Mouse (Mus musculus): Measurements from ENCODE around the gene Cfap45. TPM values are rescaled to one million over a fixed set of nuclear protein-coding genes. Genes with fewer than 3 reads are reported as not detected.

The Cfap45 gene
- polyA plus RNA-seq, 1 experiment: not detected

DNA sequence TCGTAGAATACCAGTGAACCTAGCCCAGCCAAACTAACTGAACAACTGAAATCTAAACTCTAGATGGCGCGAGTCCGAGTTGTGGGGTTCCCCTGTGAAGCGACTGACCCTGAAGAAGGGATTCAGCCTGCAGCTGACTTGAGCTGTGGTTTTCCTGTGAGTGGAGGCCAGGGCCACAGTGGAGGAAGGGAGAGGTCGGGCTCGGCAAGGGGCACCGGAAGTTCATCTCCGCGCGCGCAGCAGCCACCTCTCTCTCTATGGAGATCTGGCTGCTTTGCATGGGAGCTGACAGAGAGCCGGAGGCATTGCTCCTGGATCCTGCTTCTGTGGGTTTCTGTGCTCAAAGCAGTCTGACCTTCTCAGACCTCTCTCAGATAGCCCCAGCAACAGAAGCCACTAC is 7.6 kb upstream of the Cfap45 start:
- no peak overlapping the region for H3K4me2 ChIP-seq (ENCODE audit: low read depth)
- H3K79me2 ChIP-seq (ENCODE audit: control insufficient read depth, insufficient read depth): no peaks in the 10 kb centered on the region
- no peaks in the 10 kb centered on the region for H3K27me3 ChIP-seq (ENCODE audit: control insufficient read depth, insufficient read depth, insufficient read length)
- TF ChIP-seq REST (IDR thresholded peaks at IDR 0.05; ENCODE audit: insufficient read depth, insufficient read length) (no peak), TCF12 (IDR thresholded peaks at IDR 0.05; ENCODE audit: insufficient read depth, poor library complexity, severe bottlenecking) (no peak), MAX (IDR thresholded peaks at IDR 0.05; ENCODE audit: low read depth) (no peak), USF1 (IDR thresholded peaks at IDR 0.05; ENCODE audit: low read depth) (no peak), CEBPB (IDR thresholded peaks at IDR 0.05; ENCODE audit: insufficient read depth, poor library complexity, severe bottlenecking) (no peak), POLR2A (IDR thresholded peaks at IDR 0.05; ENCODE audit: insufficient read length, low read depth) (no peak), SRF (IDR thresholded peaks at IDR 0.05; ENCODE audit: control insufficient read depth, insufficient read length, low read depth) (no peak), E2F4 (IDR thresholded peaks at IDR 0.05; ENCODE audit: insufficient read depth) (no peak), MYOD1 (IDR thresholded peaks at IDR 0.05; ENCODE audit: control insufficient read depth in 1 of 3, insufficient read length in 2 of 3, low read depth in 2 of 3) (no peak), POLR2AphosphoS2 (IDR thresholded peaks at IDR 0.05; ENCODE audit: insufficient read length, low read depth) (no peak), TCF3 (IDR thresholded peaks at IDR 0.05; ENCODE audit: insufficient read length, low read depth) (no peak), MYOG (IDR thresholded peaks at IDR 0.05; ENCODE audit: control insufficient read depth in 1 of 3, insufficient read depth in 1 of 3, insufficient read length in 2 of 3, low read depth in 2 of 3) (no peak)
- peaks cover 10% of the 10 kb centered on the region for H3K36me3 ChIP-seq (ENCODE audit: control insufficient read depth, insufficient read depth)
- no peak overlapping the region for H3ac ChIP-seq (ENCODE audit: control insufficient read depth, insufficient read length)
- H3K4me3 ChIP-seq: no peak overlapping the region

GRCm38 (mm10) chr1:172513525-172514212 is 6.9 kb upstream of the Cfap45 start:
- Histone ChIP-seq H3K4me3 (no peak overlapping the region), H3K4me2 (ENCODE audit: low read depth) (no peak overlapping the region), H3K27me3 (ENCODE audit: control insufficient read depth, insufficient read depth, insufficient read length) (no peaks in the 10 kb centered on the region), H3K79me2 (ENCODE audit: control insufficient read depth, insufficient read depth) (no peaks in the 10 kb centered on the region), H3ac (ENCODE audit: control insufficient read depth, insufficient read length) (no peak overlapping the region), H3K36me3 (ENCODE audit: control insufficient read depth, insufficient read depth) (peaks cover 3% of the 10 kb centered on the region)
- TF ChIP-seq USF1 (IDR thresholded peaks at IDR 0.05; ENCODE audit: low read depth): no peak
- TF ChIP-seq TCF12 (IDR thresholded peaks at IDR 0.05; ENCODE audit: insufficient read depth, poor library complexity, severe bottlenecking): no peak

- Histone ChIP-seq H3K79me2 (ENCODE audit: control insufficient read depth, insufficient read depth) (no peaks in the 10 kb centered on the region), H3K36me3 (ENCODE audit: control insufficient read depth, insufficient read depth) (no peaks in the 10 kb centered on the region), H3ac (ENCODE audit: control insufficient read depth, insufficient read length) (no peak overlapping the region), H3K4me2 (ENCODE audit: low read depth) (no peak overlapping the region), H3K27me3 (ENCODE audit: control insufficient read depth, insufficient read depth, insufficient read length) (no peaks in the 10 kb centered on the region), H3K4me3 (no peak overlapping the region)
- TF ChIP-seq MAX (IDR thresholded peaks at IDR 0.05; ENCODE audit: low read depth) (no peak), USF1 (IDR thresholded peaks at IDR 0.05; ENCODE audit: low read depth) (no peak), MYOD1 (IDR thresholded peaks at IDR 0.05; ENCODE audit: control insufficient read depth in 1 of 3, insufficient read length in 2 of 3, low read depth in 2 of 3) (no peak), TCF12 (IDR thresholded peaks at IDR 0.05; ENCODE audit: insufficient read depth, poor library complexity, severe bottlenecking) (no peak), E2F4 (IDR thresholded peaks at IDR 0.05; ENCODE audit: insufficient read depth) (no peak), SRF (IDR thresholded peaks at IDR 0.05; ENCODE audit: control insufficient read depth, insufficient read length, low read depth) (no peak), POLR2A (IDR thresholded peaks at IDR 0.05; ENCODE audit: insufficient read length, low read depth) (no peak), MYOG (IDR thresholded peaks at IDR 0.05; ENCODE audit: control insufficient read depth in 1 of 3, insufficient read depth in 1 of 3, insufficient read length in 2 of 3, low read depth in 2 of 3) (no peak), TCF3 (IDR thresholded peaks at IDR 0.05; ENCODE audit: insufficient read length, low read depth) (no peak), POLR2AphosphoS2 (IDR thresholded peaks at IDR 0.05; ENCODE audit: insufficient read length, low read depth) (no peak), REST (IDR thresholded peaks at IDR 0.05; ENCODE audit: insufficient read depth, insufficient read length) (no peak), CEBPB (IDR thresholded peaks at IDR 0.05; ENCODE audit: insufficient read depth, poor library complexity, severe bottlenecking) (no peak)
Observed at GRCm38 (mm10) chr1:172514213-172514529, 6.4 kb upstream of the Cfap45 start.

DNA sequence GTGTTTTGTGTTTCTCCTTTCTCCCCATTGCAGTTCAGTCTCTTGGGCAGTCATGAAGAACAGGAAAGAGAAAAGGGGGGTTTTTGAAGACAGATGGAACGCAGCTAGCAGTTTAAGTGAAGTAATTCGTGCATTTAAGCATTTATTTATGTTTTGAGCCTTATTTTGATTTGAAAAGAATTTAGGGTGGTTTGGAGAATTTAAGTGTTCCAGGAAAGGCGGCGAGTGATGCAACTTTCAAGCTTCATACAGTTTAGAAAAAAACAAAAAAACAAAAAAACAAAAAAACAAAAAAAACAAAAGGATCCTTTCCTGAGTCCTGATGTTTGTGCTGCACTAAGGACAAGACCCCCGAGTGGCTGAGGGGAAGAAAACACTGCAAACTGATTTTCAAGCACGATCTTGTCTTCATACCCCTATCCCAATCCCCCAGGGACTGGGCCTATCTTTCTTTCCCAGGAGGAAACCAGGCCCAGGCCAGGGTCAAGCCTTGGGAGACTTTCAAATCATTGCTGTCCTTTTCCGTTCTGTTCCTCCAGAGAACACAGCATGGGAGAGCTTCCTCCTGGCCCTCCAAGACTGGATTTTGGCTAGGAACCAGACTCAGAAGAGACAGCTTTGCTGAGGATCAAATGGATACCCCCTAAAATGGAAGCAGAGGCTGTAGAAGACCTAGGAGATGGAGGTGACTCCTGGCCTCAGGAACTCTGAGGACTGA is 5.9 kb upstream of the Cfap45 start:
- H3K36me3 ChIP-seq (ENCODE audit: control insufficient read depth, insufficient read depth): no peaks in the 10 kb centered on the region

GRCm38 (mm10) chr1:172515396-172515795 is 5.2 kb upstream of the Cfap45 start:
- Histone ChIP-seq H3ac (ENCODE audit: control insufficient read depth, insufficient read length) (no peak overlapping the region), H3K4me3 (no peak overlapping the region), H3K27me3 (ENCODE audit: control insufficient read depth, insufficient read depth, insufficient read length) (no peaks in the 10 kb centered on the region), H3K79me2 (ENCODE audit: control insufficient read depth, insufficient read depth) (no peaks in the 10 kb centered on the region), H3K36me3 (ENCODE audit: control insufficient read depth, insufficient read depth) (no peaks in the 10 kb centered on the region), H3K4me2 (ENCODE audit: low read depth) (no peak overlapping the region)
- TF ChIP-seq REST (IDR thresholded peaks at IDR 0.05; ENCODE audit: insufficient read depth, insufficient read length) (no peak), MYOG (IDR thresholded peaks at IDR 0.05; ENCODE audit: control insufficient read depth in 1 of 3, insufficient read depth in 1 of 3, insufficient read length in 2 of 3, low read depth in 2 of 3) (no peak)

More for the DNA sequence above, 5.9 kb upstream of the Cfap45 start:
- Histone ChIP-seq H3K4me3 (no peak overlapping the region), H3K4me2 (ENCODE audit: low read depth) (no peak overlapping the region), H3K79me2 (ENCODE audit: control insufficient read depth, insufficient read depth) (no peaks in the 10 kb centered on the region), H3K27me3 (ENCODE audit: control insufficient read depth, insufficient read depth, insufficient read length) (no peaks in the 10 kb centered on the region), H3ac (ENCODE audit: control insufficient read depth, insufficient read length) (no peak overlapping the region)
- TF ChIP-seq MYOD1 (IDR thresholded peaks at IDR 0.05; ENCODE audit: control insufficient read depth in 1 of 3, insufficient read length in 2 of 3, low read depth in 2 of 3): no peak
- no peak for TF ChIP-seq TCF12 (IDR thresholded peaks at IDR 0.05; ENCODE audit: insufficient read depth, poor library complexity, severe bottlenecking)

Data from myocyte (in vitro differentiated cells).